Mouse (Mus musculus): ENCODE measurements around the gene Zdhhc12. TPM values are rescaled to one million over a fixed set of nuclear protein-coding genes. Genes with fewer than 3 reads are reported as not detected.
"Not testable (repeated sequence)": the region's sequence is repeated elsewhere in the genome, so short reads cannot be mapped to it uniquely, and the experiment has no call there.

Zdhhc12 gene
- polyA plus RNA-seq (2015; fragmentation: Nextera tagmentation; extraction: Ambion mirVana): 20.5 and 21.0 TPM in 2 replicates

GRCm38 (mm10) chr2:30093471-30094207 lies at the start of gene Zdhhc12:
Gene Zdhhc12 (minus strand): TSS chr2:30093648.
- H3K27me3 ChIP-seq (replicated peaks): no peaks in the 10 kb centered on the region
- WGBS: under 1% methylated on average over 51 of the region's 51 CpGs
- H3K27ac ChIP-seq: peak within 1 kb of the TSS; percentile 60; the same call in 1 of the 2 replicates
- peaks cover 5% of the 10 kb centered on the region; the same call in 1 of the 2 replicates for H3K36me3 ChIP-seq (replicated peaks)
- peak within 1 kb of the TSS; percentile 60 for H3K4me3 ChIP-seq
- peak within 1 kb of the TSS; percentile 55 for H3K9ac ChIP-seq
- peak; percentile 95 for ATAC-seq (replicated peaks)
- H3K4me2 ChIP-seq: peak within 1 kb of the TSS; percentile 85
- peaks cover 20% of the 10 kb centered on the region for H3K4me1 ChIP-seq
- no peaks in the 10 kb centered on the region for H3K9me3 ChIP-seq

GRCm38 (mm10) chr2:30140021-30140420 lies 46.6 kb upstream of the Zdhhc12 start:
- peaks cover 36% of the 10 kb centered on the region for H3K36me3 ChIP-seq (replicated peaks)
- peaks cover 13% of the 10 kb centered on the region for H3K4me1 ChIP-seq
- not testable (repeated sequence) for H3K27ac ChIP-seq; H3K4me3 ChIP-seq; H3K9me3 ChIP-seq; H3K9ac ChIP-seq; H3K27me3 ChIP-seq (replicated peaks); H3K4me2 ChIP-seq; ATAC-seq (replicated peaks)
- WGBS: 91% methylated on average over 4 of the region's 4 CpGs

- Histone ChIP-seq H3K4me3 (no peak overlapping the region), H3K4me1 (peaks cover 32% of the 10 kb centered on the region), H3K9ac (no peak overlapping the region), H3K36me3 (replicated peaks) (peaks cover 15% of the 10 kb centered on the region), H3K27ac (no peak overlapping the region), H3K9me3 (no peaks in the 10 kb centered on the region), H3K27me3 (replicated peaks) (no peaks in the 10 kb centered on the region), H3K4me2 (no peak overlapping the region)
- WGBS: 91% methylated on average over 10 of the region's 10 CpGs
- ATAC-seq (replicated peaks): no peak
These were observed 43.0 kb upstream of the Zdhhc12 start for GRCm38 (mm10) chr2:30136458-30136857.

GRCm38 (mm10) chr2:30134928-30135620 lies 41.6 kb upstream of the Zdhhc12 start:
- 41% methylated on average over 10 of the region's 10 CpGs for WGBS
- Histone ChIP-seq H3K36me3 (replicated peaks) (peaks cover 2% of the 10 kb centered on the region), H3K4me3 (peak overlapping the region; percentile 79), H3K9me3 (no peaks in the 10 kb centered on the region), H3K27me3 (replicated peaks) (no peaks in the 10 kb centered on the region), H3K4me2 (peak overlapping the region; percentile 91), H3K27ac (no peak overlapping the region), H3K4me1 (peaks cover 32% of the 10 kb centered on the region), H3K9ac (peak overlapping the region; percentile 78)
- no peak for ATAC-seq (replicated peaks)

- Histone ChIP-seq H3K27ac (peak overlapping the region; percentile 83), H3K27me3 (replicated peaks) (no peaks in the 10 kb centered on the region), H3K4me1 (peaks cover 32% of the 10 kb centered on the region), H3K4me2 (peak overlapping the region; percentile 91), H3K36me3 (replicated peaks) (no peaks in the 10 kb centered on the region), H3K9me3 (no peaks in the 10 kb centered on the region), H3K4me3 (peak overlapping the region; percentile 79), H3K9ac (peak overlapping the region; percentile 78)
- peak; percentile 38; the same call in 1 of the 2 replicates for ATAC-seq (replicated peaks)
- WGBS: 28% methylated on average over 6 of the region's 6 CpGs
These were observed 40.9 kb upstream of the Zdhhc12 start for GRCm38 (mm10) chr2:30134378-30134711.

GRCm38 (mm10) chr2:30133613-30134377 lies 40.3 kb upstream of the Zdhhc12 start, which contains the start of gene Tbc1d13:
Gene Tbc1d13 (plus strand): TSS chr2:30133746.
- Histone ChIP-seq H3K27me3 (replicated peaks) (no peaks in the 10 kb centered on the region), H3K36me3 (replicated peaks) (no peaks in the 10 kb centered on the region), H3K4me2 (peak within 1 kb of the TSS; percentile 91), H3K9me3 (no peaks in the 10 kb centered on the region), H3K4me3 (peak within 1 kb of the TSS; percentile 79), H3K4me1 (peaks cover 32% of the 10 kb centered on the region), H3K27ac (peak within 1 kb of the TSS; percentile 83), H3K9ac (peak within 1 kb of the TSS; percentile 78)
- ATAC-seq (replicated peaks): peak; percentile 93
- WGBS: under 1% methylated on average over 46 of the region's 46 CpGs

- Histone ChIP-seq H3K4me1 (peaks cover 32% of the 10 kb centered on the region), H3K27me3 (replicated peaks) (no peaks in the 10 kb centered on the region), H3K4me2 (peak overlapping the region; percentile 91), H3K36me3 (replicated peaks) (no peaks in the 10 kb centered on the region), H3K27ac (peak overlapping the region; percentile 83), H3K9me3 (no peaks in the 10 kb centered on the region), H3K4me3 (peak overlapping the region; percentile 79), H3K9ac (peak overlapping the region; percentile 78)
- 23% methylated on average over 16 of the region's 16 CpGs for WGBS
- no peak; the same call in 1 of the 2 replicates for ATAC-seq (replicated peaks)
These were observed 39.6 kb upstream of the Zdhhc12 start for GRCm38 (mm10) chr2:30132801-30133612.

- not testable (repeated sequence) for H3K4me2 ChIP-seq; H3K9me3 ChIP-seq; H3K27ac ChIP-seq; ATAC-seq (replicated peaks); H3K27me3 ChIP-seq (replicated peaks); H3K4me3 ChIP-seq; H3K36me3 ChIP-seq (replicated peaks); H3K9ac ChIP-seq
- WGBS: 72% methylated on average over 5 of the region's 5 CpGs
- H3K4me1 ChIP-seq: peaks cover 28% of the 10 kb centered on the region
These were observed 37.8 kb upstream of the Zdhhc12 start for GRCm38 (mm10) chr2:30131240-30131639.

- Histone ChIP-seq H3K9me3 (no peaks in the 10 kb centered on the region), H3K4me3 (no peak overlapping the region), H3K27ac (no peak overlapping the region), H3K4me2 (no peak overlapping the region), H3K36me3 (replicated peaks) (no peaks in the 10 kb centered on the region), H3K9ac (no peak overlapping the region), H3K4me1 (peaks cover 24% of the 10 kb centered on the region), H3K27me3 (replicated peaks) (no peaks in the 10 kb centered on the region)
- no peak for ATAC-seq (replicated peaks)
- 91% methylated on average over 4 of the region's 4 CpGs for WGBS
These were observed 36.7 kb upstream of the Zdhhc12 start for GRCm38 (mm10) chr2:30130156-30130555.

GRCm38 (mm10) chr2:30128789-30129188 lies 35.3 kb upstream of the Zdhhc12 start:
- Histone ChIP-seq H3K4me3 (no peak overlapping the region), H3K9ac (no peak overlapping the region)
- 30% methylated on average over 2 of the region's 2 CpGs for WGBS

GRCm38 (mm10) chr2:30124472-30125274 lies 31.2 kb upstream of the Zdhhc12 start, which contains the start of gene Zer1:
Gene Zer1 (minus strand): TSS chr2:30124585.
- Histone ChIP-seq H3K4me2 (peak within 1 kb of the TSS; percentile 93), H3K27ac (peak within 1 kb of the TSS; percentile 92), H3K4me3 (peak within 1 kb of the TSS; percentile 70), H3K36me3 (replicated peaks) (no peaks in the 10 kb centered on the region), H3K27me3 (replicated peaks) (no peaks in the 10 kb centered on the region), H3K9me3 (no peaks in the 10 kb centered on the region), H3K4me1 (peaks cover 38% of the 10 kb centered on the region), H3K9ac (peak within 1 kb of the TSS; percentile 86)
- WGBS: 9% methylated on average over 28 of the region's 31 CpGs
- ATAC-seq (replicated peaks): peak; percentile 96

More at GRCm38 (mm10) chr2:30128789-30129188, 35.3 kb upstream of the Zdhhc12 start:
- no peak for ATAC-seq (replicated peaks)
- Histone ChIP-seq H3K9me3 (no peaks in the 10 kb centered on the region), H3K36me3 (replicated peaks) (no peaks in the 10 kb centered on the region), H3K27me3 (replicated peaks) (no peaks in the 10 kb centered on the region), H3K4me2 (no peak overlapping the region), H3K27ac (no peak overlapping the region), H3K4me1 (peaks cover 18% of the 10 kb centered on the region)
